Mouse (Mus musculus) hindbrain, embryonic 15.5 days (tissue): ENCODE results near the gene Fam20a. TPM values are rescaled to one million over a fixed set of nuclear protein-coding genes. Genes with fewer than 3 reads are reported as not detected.

ENCODE experiments used
- ATAC-seq: fragments of 200-750 bp; cut with Nextera tagmentation; 2 replicates; pipeline ENCODE4 v1.8.0; 2017; ENCODE audit warnings: low read depth, moderate number of reproducible peaks, moderate TSS enrichment; ENCODE audit not compliant: low FRiP score
- H3K27ac ChIP-seq: fragments of 300-500 bp; sonication (generic); replicated peaks from 2 replicates; pipeline ENCODE4 v1.5.1; 2015; ENCODE audit warnings: mild to moderate bottlenecking, inconsistent platforms
- H3K27me3 ChIP-seq: fragments of 300-500 bp; sonication (generic); 2 replicates; pipeline ENCODE4 v1.6.1; 2015; ENCODE audit warnings: control low read depth, inconsistent platforms
- H3K36me3 ChIP-seq: fragments of 300-500 bp; sonication (generic); 2 replicates; pipeline ENCODE4 v1.6.1; 2015; ENCODE audit warnings: control low read depth, inconsistent platforms
- H3K4me1 ChIP-seq: fragments of 300-500 bp; sonication (generic); replicated peaks from 2 replicates; pipeline ENCODE4 v1.6.1; 2015; ENCODE audit warnings: control low read depth, inconsistent platforms
- H3K4me2 ChIP-seq: fragments of 300-500 bp; sonication (generic); 2 replicates; pipeline ENCODE4 v1.6.1; 2015; ENCODE audit warnings: moderate library complexity, mild to moderate bottlenecking, inconsistent platforms
- H3K4me3 ChIP-seq: fragments of 300-500 bp; sonication (generic); 2 replicates; pipeline ENCODE4 v1.5.1; 2015; ENCODE audit warnings: mild to moderate bottlenecking, inconsistent platforms
- H3K9ac ChIP-seq: fragments of 300-500 bp; sonication (generic); 2 replicates; pipeline ENCODE4 v1.6.1; 2015; ENCODE audit warnings: inconsistent platforms
- H3K9me3 ChIP-seq: fragments of 300-500 bp; sonication (generic); 2 replicates; pipeline ENCODE4 v1.6.1; 2016; ENCODE audit warnings: control low read depth, inconsistent platforms
- WGBS: fragments of 180-500 bp; shearing (Covaris S2); methylation state at CpG from one replicate; pipeline ENCODE4 v1.1.7; 2015; 5-methylcytosine and 5-hydroxymethylcytosine counted together
- polyA plus RNA-seq: library from polyadenylated mRNA; unstranded; fragments of >200 nt; fragmentation: Nextera tagmentation; extraction: Ambion mirVana; gene quantifications from 2 replicates; pipeline ENCODE4 v1.2.1, GENCODE M21; 2015

The Fam20a gene
- polyA plus RNA-seq, 1 experiment from 2014 or later, result 5.5 TPM

DNA sequence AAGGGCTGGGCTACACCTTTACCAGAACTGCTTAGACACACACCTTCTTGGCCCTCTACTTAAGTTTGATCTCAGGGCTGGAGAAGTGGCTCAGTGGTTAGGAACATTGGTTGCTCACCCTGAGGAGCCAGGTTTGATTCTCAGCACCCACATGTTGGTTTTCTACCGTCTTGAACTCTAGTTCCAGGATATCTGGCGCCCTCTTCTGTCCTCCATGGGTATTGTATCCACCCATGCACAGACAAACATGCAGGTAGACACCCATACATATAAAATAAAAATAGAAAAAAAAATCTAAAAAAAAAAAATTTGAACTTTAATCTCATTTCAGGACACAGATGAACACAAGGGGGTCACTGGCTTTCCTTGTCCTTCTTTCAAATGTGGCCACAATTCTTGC is 22.3 kb downstream of the Fam20a start:
- ATAC-seq, result no peak
- no peaks in the 10 kb centered on the region for H3K36me3 ChIP-seq
- H3K4me1 ChIP-seq, result no peaks in the 10 kb centered on the region; the same call in 1 of the 2 replicates
- H3K27ac ChIP-seq, result no peak overlapping the region
- no peak overlapping the region for H3K9ac ChIP-seq
- no peak overlapping the region for H3K4me3 ChIP-seq
- H3K9me3 ChIP-seq, result no peaks in the 10 kb centered on the region
- H3K4me2 ChIP-seq, result no peak overlapping the region
- no peaks in the 10 kb centered on the region for H3K27me3 ChIP-seq
- 59% methylated on average over 2 of the region's 2 CpGs for WGBS

DNA sequence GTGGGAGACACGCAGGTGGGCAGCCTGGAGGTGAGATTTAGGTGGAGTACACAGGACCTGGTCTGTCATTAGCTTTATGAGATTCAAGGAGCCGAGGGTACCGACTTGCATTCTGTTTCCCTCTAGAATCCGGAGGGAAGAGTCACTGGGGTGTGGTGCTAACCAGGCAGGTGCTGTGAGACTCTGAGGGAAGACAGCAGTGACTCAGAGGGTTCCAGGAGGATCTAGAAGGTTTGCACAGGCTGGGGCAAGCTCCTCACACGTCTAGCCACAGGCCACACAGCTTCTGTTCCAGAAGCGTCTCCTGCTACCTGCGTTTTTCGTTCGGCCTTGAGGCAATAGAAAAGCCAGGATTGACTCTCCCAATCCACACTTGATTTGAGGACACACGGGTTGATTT is 23.3 kb downstream of the Fam20a start:
- Histone ChIP-seq H3K9me3 (no peaks in the 10 kb centered on the region), H3K4me1 (no peaks in the 10 kb centered on the region; the same call in 1 of the 2 replicates), H3K4me3 (no peak overlapping the region), H3K36me3 (no peaks in the 10 kb centered on the region), H3K4me2 (no peak overlapping the region), H3K9ac (no peak overlapping the region), H3K27ac (no peak overlapping the region), H3K27me3 (no peaks in the 10 kb centered on the region)
- ATAC-seq, result no peak
- WGBS, result 90% methylated on average over 10 of the region's 10 CpGs

DNA sequence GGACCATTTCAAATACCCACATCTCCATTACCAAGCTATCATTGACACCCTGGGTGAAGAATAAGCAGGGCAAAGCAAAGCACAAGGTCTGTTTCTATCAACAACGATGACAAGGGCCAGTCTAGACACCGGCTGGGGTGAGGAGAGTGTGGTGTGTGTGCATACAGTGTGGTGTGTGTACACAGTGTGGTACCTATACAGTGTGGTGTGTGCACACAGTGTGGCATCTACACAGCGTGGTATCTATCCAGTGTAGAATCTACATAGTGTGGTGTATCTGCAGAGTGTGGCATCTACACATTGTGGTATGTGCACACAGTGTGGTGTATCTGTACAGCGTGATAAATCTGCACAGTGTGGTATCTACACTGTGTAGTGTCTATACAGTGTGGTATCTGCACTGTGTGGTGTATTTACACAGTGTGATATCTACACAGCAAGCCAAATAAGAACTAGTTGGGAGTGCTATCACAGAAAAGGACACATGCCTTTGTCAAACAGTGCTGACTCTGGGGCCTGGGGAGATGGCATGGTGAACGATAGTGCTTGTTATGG is 24.9 kb downstream of the Fam20a start:
- H3K36me3 ChIP-seq, result no peaks in the 10 kb centered on the region
- WGBS, result 87% methylated on average over 5 of the region's 5 CpGs
- H3K9ac ChIP-seq, result no peak overlapping the region
- no peak overlapping the region for H3K4me3 ChIP-seq
- H3K9me3 ChIP-seq, result no peaks in the 10 kb centered on the region
- H3K4me2 ChIP-seq, result no peak overlapping the region
- no peaks in the 10 kb centered on the region for H3K27me3 ChIP-seq
- H3K27ac ChIP-seq, result no peak overlapping the region
- H3K4me1 ChIP-seq, result no peaks in the 10 kb centered on the region
- no peak for ATAC-seq

DNA sequence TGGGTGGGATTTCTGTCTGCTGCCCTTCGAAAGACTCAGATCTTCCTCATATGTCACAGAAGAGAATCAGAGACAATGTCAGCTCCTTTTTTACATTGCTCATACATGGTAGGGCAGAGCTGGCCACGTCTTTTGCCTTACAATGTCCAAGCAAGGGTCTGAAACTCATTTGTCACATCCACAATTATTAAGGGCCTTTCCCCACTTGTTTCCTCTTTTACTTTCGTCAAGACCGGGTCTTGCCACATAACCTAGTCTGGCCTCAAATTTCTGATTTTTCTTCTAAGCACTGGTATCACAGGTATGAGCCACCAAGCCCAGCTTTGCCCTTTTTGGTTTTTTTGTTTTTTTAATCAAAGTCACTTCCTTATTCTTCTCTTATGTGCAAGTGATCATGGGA is 25.6 kb downstream of the Fam20a start:
- Histone ChIP-seq H3K36me3 (no peaks in the 10 kb centered on the region), H3K4me3 (no peak overlapping the region), H3K27me3 (no peaks in the 10 kb centered on the region), H3K27ac (no peak overlapping the region), H3K9ac (no peak overlapping the region), H3K9me3 (no peaks in the 10 kb centered on the region), H3K4me1 (no peaks in the 10 kb centered on the region), H3K4me2 (no peak overlapping the region)
- 87% methylated on average over 4 of the region's 4 CpGs for WGBS
- no peak for ATAC-seq

DNA sequence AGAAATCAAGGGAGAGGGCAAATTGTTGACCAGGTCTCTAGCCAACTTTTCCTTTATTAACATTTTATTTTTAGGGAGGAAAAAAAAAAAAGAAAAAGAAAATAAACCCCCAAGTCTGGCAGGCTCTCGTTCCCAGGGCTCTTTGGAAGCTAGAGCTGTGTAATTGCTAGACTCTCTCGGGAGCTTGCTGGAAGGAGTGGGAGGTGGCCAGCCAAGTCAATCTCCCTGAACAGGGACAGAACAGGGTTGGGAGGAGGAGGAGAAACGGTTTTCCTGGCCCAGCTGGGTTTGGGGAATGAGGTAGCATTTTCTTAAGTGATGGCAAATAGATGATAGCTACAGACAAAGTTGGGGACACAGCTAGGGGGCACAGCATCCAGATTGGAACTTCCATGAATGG is 29.3 kb downstream of the Fam20a start:
- H3K27me3 ChIP-seq, result no peaks in the 10 kb centered on the region
- H3K4me3 ChIP-seq, result no peak overlapping the region
- H3K36me3 ChIP-seq, result no peaks in the 10 kb centered on the region
- H3K4me2 ChIP-seq, result no peak overlapping the region
- 43% methylated on average over 3 of the region's 3 CpGs for WGBS
- no peak for ATAC-seq
- H3K9me3 ChIP-seq, result no peaks in the 10 kb centered on the region
- no peaks in the 10 kb centered on the region for H3K4me1 ChIP-seq
- H3K9ac ChIP-seq, result no peak overlapping the region
- H3K27ac ChIP-seq, result no peak overlapping the region

DNA sequence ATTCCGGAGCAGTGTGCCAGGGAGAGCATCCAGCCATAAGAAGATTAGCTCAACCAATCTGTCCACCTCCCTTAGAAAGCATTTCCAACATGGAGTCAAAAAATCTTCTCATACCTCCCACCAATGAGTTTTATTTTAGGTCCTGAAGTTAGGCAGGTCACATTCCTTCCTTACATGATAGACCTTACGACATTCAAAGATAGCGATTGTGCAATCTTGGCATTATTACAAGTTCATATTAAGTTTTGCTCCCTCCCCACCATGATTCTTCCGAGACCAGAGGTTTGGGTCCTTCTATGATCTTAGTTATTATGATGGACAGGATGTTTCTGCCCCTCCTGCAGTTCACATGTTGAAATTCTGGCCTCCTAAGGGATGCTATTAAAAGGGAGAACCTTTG is 32.5 kb downstream of the Fam20a start:
- no peak overlapping the region for H3K4me3 ChIP-seq
- H3K4me2 ChIP-seq, result no peak overlapping the region
- WGBS, result 92% methylated on average over 4 of the region's 4 CpGs

DNA sequence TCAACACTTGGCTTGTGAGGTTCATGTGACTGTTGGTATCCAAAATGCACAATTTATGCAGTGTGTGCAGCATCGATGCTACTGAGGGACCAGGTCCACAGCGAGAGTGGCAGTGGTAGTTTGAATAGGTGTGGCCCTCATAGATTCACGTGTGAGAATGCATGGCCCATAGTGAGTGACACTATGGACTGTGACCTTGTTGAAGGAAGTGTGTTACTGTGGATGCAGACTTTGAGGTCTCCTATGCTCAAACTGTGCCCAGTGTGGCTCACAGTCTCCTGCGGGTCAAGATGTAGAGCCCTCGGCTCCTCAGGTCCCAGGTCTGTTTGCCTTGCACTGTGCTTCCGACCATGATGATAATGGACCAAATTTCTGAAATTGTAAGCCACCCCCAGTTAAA is 39.9 kb downstream of the Fam20a start:
- no peak overlapping the region for H3K4me2 ChIP-seq
- H3K27ac ChIP-seq, result no peak overlapping the region
- ATAC-seq, result no peak
- H3K4me1 ChIP-seq, result no peaks in the 10 kb centered on the region
- 95% methylated on average over 6 of the region's 6 CpGs for WGBS
- H3K27me3 ChIP-seq, result no peaks in the 10 kb centered on the region
- no peak overlapping the region for H3K4me3 ChIP-seq
- no peaks in the 10 kb centered on the region for H3K9me3 ChIP-seq
- H3K9ac ChIP-seq, result no peak overlapping the region
- H3K36me3 ChIP-seq, result no peaks in the 10 kb centered on the region

More for the DNA sequence above, 32.5 kb downstream of the Fam20a start:
- ATAC-seq, result no peak
- no peaks in the 10 kb centered on the region for H3K4me1 ChIP-seq
- H3K27me3 ChIP-seq, result no peaks in the 10 kb centered on the region
- no peaks in the 10 kb centered on the region for H3K36me3 ChIP-seq
- no peak overlapping the region for H3K9ac ChIP-seq
- H3K9me3 ChIP-seq, result no peaks in the 10 kb centered on the region
- H3K27ac ChIP-seq, result no peak overlapping the region

DNA sequence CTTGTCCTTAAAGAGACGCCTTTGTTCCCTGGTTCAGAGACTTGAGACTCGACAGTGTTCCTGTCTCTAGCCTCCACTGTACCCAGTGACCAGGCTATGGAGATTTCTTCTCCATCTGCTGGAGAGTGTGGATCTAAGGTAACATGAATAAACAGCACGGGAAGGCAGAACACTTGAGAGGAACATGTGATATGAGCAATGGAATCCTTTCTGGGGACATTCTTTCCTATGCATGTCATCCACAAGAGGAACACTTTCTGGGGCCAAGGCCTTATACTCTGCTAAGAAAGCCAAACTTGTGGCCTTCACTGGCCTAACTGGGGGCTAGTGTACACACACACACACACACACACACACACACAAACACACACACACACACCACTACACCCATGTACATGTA is 40.5 kb downstream of the Fam20a start:
- Histone ChIP-seq H3K4me1 (no peaks in the 10 kb centered on the region), H3K9ac (no peak overlapping the region)
- WGBS, result 87% methylated on average over 3 of the region's 3 CpGs

DNA sequence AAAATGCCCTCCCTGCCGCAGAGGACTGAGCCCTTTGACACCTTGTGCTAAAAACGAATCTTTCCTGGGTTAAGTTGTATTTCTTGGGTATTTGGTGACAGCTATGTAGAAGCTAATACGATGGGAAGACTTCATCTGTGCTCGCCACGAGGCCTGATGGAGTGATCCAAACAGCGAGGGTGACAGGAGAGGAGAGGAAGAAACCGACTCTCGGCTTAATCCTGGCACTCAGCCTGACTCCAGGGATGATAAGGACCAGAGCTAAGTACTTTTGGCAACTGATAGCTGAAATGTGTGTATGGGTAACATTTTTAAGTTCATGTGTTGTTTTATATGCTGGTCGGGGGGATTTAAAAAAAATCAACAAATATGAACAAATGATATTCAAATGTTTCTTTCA is 41.1 kb downstream of the Fam20a start:
- no peak overlapping the region for H3K4me2 ChIP-seq
- WGBS, result 85% methylated on average over 9 of the region's 9 CpGs
- ATAC-seq, result no peak

More for the DNA sequence above, 40.5 kb downstream of the Fam20a start:
- Histone ChIP-seq H3K36me3 (no peaks in the 10 kb centered on the region), H3K27ac (no peak overlapping the region), H3K9me3 (no peaks in the 10 kb centered on the region), H3K27me3 (no peaks in the 10 kb centered on the region), H3K4me2 (no peak overlapping the region), H3K4me3 (no peak overlapping the region)
- no peak for ATAC-seq

DNA sequence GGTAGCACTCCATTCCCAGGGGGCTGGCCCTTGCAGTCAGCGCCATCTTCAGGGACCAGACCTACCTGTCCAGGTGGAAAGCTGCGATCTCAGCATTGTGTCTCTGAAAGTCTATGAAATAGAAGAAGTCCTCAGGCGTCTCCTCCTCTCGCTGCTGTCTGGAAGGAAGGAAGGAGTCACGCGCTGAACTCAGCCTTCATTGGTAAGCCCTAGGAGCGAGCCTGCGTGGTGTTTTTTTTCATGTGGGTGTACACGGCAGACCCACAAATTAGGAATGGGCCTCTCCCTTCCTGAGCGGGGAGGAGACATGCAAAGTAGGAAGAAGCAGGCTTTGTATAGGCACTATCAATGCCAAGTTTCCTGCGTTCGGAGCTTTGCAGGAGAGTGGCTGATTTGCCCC is 43.8 kb downstream of the Fam20a start:
- no peak overlapping the region for H3K4me3 ChIP-seq
- no peaks in the 10 kb centered on the region for H3K4me1 ChIP-seq
- ATAC-seq, result no peak
- H3K27me3 ChIP-seq, result no peaks in the 10 kb centered on the region
- no peaks in the 10 kb centered on the region for H3K36me3 ChIP-seq
- WGBS, result 86% methylated on average over 12 of the region's 12 CpGs
- H3K4me2 ChIP-seq, result no peak overlapping the region
- no peak overlapping the region for H3K27ac ChIP-seq
- H3K9me3 ChIP-seq, result no peaks in the 10 kb centered on the region
- H3K9ac ChIP-seq, result no peak overlapping the region

More for the DNA sequence above, 41.1 kb downstream of the Fam20a start:
- no peaks in the 10 kb centered on the region for H3K4me1 ChIP-seq
- no peak overlapping the region for H3K9ac ChIP-seq
- no peaks in the 10 kb centered on the region for H3K36me3 ChIP-seq
- no peak overlapping the region for H3K27ac ChIP-seq
- no peaks in the 10 kb centered on the region for H3K9me3 ChIP-seq
- H3K4me3 ChIP-seq, result no peak overlapping the region
- H3K27me3 ChIP-seq, result no peaks in the 10 kb centered on the region

DNA sequence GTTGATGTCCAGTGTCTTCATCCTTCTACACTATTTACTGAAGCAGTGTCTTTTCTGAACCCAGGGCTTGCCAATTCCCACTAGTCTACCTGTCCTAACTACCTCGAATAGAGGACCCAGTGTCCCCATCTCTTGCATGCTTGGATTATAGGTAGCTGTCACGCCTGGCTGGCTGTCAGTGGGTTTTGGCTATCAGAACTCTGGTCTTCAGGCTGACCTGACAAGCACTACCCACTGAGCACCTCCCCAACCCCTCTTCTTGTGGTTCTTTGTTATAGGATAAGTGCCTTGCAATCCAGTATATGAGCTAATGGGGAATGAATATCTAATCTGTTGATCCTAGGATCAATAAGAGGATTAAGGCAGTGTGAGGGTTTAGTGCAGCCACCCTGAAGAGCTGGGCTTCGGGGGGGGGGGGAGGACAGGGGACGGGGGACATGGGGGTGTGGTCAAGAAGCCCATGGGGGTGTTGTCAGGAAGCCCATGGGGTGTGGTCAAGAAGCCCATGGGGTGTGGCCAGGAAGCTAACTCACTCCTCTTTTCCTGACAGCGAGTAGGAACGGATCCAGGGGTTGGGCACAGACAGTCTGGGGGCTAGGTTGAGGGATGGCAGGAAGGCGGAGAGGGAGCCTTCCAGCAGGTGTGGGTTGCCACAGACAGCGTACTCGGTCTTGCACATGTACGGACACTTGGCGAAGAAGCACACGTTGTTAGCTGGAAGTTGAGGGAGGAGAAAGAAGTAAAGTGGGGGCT is 45.3 kb downstream of the Fam20a start:
- Histone ChIP-seq H3K4me1 (no peaks in the 10 kb centered on the region), H3K9me3 (no peaks in the 10 kb centered on the region), H3K27me3 (no peaks in the 10 kb centered on the region), H3K27ac (no peak overlapping the region), H3K4me3 (no peak overlapping the region), H3K36me3 (no peaks in the 10 kb centered on the region), H3K9ac (no peak overlapping the region), H3K4me2 (no peak overlapping the region)
- 78% methylated on average over 12 of the region's 12 CpGs for WGBS
- no peak for ATAC-seq

DNA sequence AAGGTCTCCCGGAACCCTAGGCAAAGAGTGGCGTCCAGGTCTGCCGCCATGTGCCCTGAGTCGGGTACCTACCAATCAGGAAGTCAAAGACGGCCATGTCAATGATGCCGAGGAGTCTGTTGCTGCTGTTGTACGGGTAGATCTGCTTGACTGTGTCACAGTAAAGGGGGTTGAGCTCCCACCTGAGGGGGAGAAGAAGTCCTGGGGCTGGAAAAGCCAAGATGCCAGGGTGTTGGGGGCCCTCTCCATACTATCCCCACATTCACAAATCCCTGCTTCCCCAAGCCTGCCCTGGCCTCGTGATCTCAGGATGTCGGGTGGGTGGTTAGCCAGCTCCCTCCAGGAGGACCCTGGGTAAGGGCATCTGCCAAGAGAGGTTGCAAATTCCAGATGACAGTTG is 46.3 kb downstream of the Fam20a start:
- Histone ChIP-seq H3K9ac (no peak overlapping the region), H3K27ac (no peak overlapping the region), H3K27me3 (no peaks in the 10 kb centered on the region), H3K36me3 (no peaks in the 10 kb centered on the region; the same call in 1 of the 2 replicates), H3K4me3 (no peak overlapping the region), H3K4me1 (no peaks in the 10 kb centered on the region), H3K4me2 (no peak overlapping the region), H3K9me3 (no peaks in the 10 kb centered on the region)
- WGBS, result 93% methylated on average over 9 of the region's 9 CpGs
- no peak for ATAC-seq

DNA sequence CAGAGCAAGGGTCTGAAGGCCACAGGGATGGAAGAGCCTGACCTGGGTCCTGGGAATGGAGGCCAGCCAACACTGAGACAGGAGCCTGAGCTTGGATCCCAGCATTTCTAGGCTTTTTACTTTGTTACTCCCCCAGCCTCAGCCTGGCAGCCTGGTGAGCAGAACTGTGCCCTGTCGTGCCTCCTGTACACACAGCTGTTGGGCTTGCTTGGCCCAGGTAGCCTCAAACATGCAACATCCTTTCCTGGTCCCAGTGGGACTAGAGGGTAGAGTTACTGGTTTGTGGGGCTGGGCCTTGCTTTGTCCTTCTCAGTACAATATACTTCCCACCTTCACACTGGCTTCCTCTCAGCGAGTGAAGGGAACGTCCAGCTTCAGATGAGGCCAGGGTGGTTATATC is 46.9 kb downstream of the Fam20a start:
- H3K4me3 ChIP-seq, result no peak overlapping the region
- no peaks in the 10 kb centered on the region; the same call in 1 of the 2 replicates for H3K4me1 ChIP-seq
- 93% methylated on average over 3 of the region's 3 CpGs for WGBS
- H3K27me3 ChIP-seq, result no peaks in the 10 kb centered on the region
- no peak overlapping the region for H3K27ac ChIP-seq
- ATAC-seq, result no peak
- H3K36me3 ChIP-seq, result peaks cover under 1% of the 10 kb centered on the region
- no peak overlapping the region for H3K4me2 ChIP-seq
- no peak overlapping the region for H3K9ac ChIP-seq
- H3K9me3 ChIP-seq, result no peaks in the 10 kb centered on the region
